Mouse (Mus musculus) midbrain, embryonic 11.5 days (tissue): ENCODE results near the gene Pacsin1. TPM values are rescaled to one million over a fixed set of nuclear protein-coding genes. Genes with fewer than 3 reads are reported as not detected.

Source experiments
- ATAC-seq: fragments of 200-750 bp; cut with Nextera tagmentation; 2 replicates; pipeline ENCODE4 v1.8.0; 2017; ENCODE audit warnings: moderate TSS enrichment, moderate library complexity; ENCODE audit not compliant: low FRiP score
- DNase-seq: peaks from one replicate; pipeline ENCODE4 v3.0.0; 2015; ENCODE audit warnings: low spot score; ENCODE audit errors: missing footprints
- H3K27ac ChIP-seq: fragments of 300-500 bp; sonication (generic); 2 replicates; pipeline ENCODE4 v1.5.1; 2014; ENCODE audit warnings: low read depth, low read length
- H3K27me3 ChIP-seq: fragments of 300-500 bp; sonication (generic); 2 replicates; pipeline ENCODE4 v1.6.1; 2014; ENCODE audit warnings: mild to moderate bottlenecking, low read length, moderate library complexity, mixed read lengths; ENCODE audit not compliant: control insufficient read depth, insufficient read depth
- H3K36me3 ChIP-seq: fragments of 300-500 bp; sonication (generic); 2 replicates; pipeline ENCODE4 v1.6.1; 2014; ENCODE audit warnings: mild to moderate bottlenecking, low read length, moderate library complexity, mixed read lengths; ENCODE audit not compliant: control insufficient read depth, insufficient read depth
- H3K4me1 ChIP-seq: fragments of 300-500 bp; sonication (generic); 2 replicates; pipeline ENCODE4 v1.6.1; 2014; ENCODE audit warnings: low read length; ENCODE audit not compliant: control insufficient read depth, insufficient read depth
- H3K4me2 ChIP-seq: fragments of 300-500 bp; sonication (generic); 2 replicates; pipeline ENCODE4 v1.6.1; 2014; ENCODE audit warnings: mild to moderate bottlenecking, moderate library complexity
- H3K4me3 ChIP-seq: fragments of 300-500 bp; sonication (generic); 2 replicates; pipeline ENCODE4 v1.5.1; 2014; ENCODE audit warnings: low read depth, low read length
- H3K9ac ChIP-seq: fragments of 300-500 bp; sonication (generic); 2 replicates; pipeline ENCODE4 v1.6.1; 2014; ENCODE audit warnings: low read length
- H3K9me3 ChIP-seq: fragments of 300-500 bp; sonication (generic); 2 replicates; pipeline ENCODE4 v1.6.1; 2016; ENCODE audit warnings: low read length; ENCODE audit not compliant: control insufficient read depth
- WGBS: fragments of 180-500 bp; shearing (Covaris S2); extraction: QIAGEN DNeasy Blood & Tissue Kit; methylation state at CpG from one replicate; pipeline ENCODE4 v1.1.7; 2014; 5-methylcytosine and 5-hydroxymethylcytosine counted together
- polyA plus RNA-seq: library from polyadenylated mRNA; unstranded; fragments of >200 nt; fragmentation: Nextera tagmentation; extraction: Ambion mirVana; gene quantifications from 2 replicates; pipeline ENCODE4 v1.2.1, GENCODE M21; 2014

The Pacsin1 gene
- polyA plus RNA-seq, 1 experiment from 2014 or later = 4.5 TPM

DNA sequence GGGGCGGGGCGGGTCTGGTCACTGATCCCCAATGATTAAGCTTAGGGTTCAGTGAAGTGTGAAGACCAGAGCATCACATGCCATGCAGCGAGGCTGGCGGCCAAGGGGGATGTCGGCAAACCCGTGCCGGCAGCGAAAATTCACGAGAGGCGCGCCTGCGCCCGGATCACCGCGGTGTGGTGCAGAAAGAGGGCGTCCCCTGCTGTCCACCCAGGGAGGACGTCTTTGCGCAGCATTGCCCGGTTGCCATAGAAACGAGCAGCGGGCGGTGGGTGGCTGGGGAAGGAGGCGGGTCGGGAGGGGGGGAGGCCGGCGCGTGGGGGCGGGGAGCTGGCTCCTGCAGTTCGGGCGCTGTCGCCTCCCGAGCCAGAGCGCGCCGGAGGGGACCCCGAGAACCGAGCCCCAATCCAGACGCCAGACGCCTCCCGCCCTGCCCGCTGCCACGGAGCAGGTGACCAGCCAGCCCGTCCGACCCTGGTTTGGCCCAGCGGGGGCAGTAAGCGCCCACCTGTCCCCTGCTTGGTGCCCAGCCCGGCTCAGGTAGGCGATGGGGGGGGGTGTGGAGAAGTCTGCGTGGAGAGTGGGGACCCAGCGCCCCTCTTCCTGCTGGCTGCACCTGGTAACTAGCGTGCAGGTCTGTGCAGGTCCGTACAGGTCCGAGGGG, 29.7 kb downstream of the Pacsin1 start:
- peak; percentile 95 for DNase-seq
- Histone ChIP-seq H3K9ac (peak overlapping the region; percentile 59), H3K4me1 (peaks cover 16% of the 10 kb centered on the region), H3K9me3 (no peaks in the 10 kb centered on the region), H3K36me3 (no peaks in the 10 kb centered on the region), H3K27ac (no peak overlapping the region), H3K27me3 (peaks cover 6% of the 10 kb centered on the region), H3K4me3 (peak overlapping the region; percentile 45), H3K4me2 (peak overlapping the region; percentile 94)
- WGBS = under 1% methylated on average over 44 of the region's 53 CpGs
- ATAC-seq = peak; percentile 78

DNA sequence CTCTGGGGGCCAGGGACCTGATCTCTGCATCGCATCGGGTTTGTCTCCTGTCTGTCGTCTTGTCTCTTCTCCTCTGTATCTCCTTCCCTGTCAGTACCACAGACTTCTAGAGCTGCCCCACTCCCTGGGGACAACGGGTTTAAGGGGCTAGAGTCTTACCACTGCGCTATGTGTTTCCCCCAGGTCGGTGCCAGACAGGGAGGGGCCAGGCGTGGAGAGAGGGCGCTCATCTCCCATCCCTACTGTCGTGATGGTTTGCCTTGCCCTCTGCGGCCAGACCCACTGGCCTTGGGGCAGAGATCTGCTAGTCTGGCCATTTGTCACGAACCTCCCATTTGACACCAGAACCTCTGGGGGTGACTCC, 30.2 kb downstream of the Pacsin1 start:
- Histone ChIP-seq H3K36me3 (no peaks in the 10 kb centered on the region), H3K4me2 (peak overlapping the region; percentile 94), H3K4me1 (peaks cover 16% of the 10 kb centered on the region), H3K4me3 (peak overlapping the region; percentile 45), H3K27me3 (peaks cover 6% of the 10 kb centered on the region), H3K9ac (peak overlapping the region; percentile 59), H3K9me3 (no peaks in the 10 kb centered on the region), H3K27ac (no peak overlapping the region)
- ATAC-seq (peak; percentile 43), DNase-seq (peak; percentile 87)
- WGBS = 4% methylated on average over 11 of the region's 11 CpGs

DNA sequence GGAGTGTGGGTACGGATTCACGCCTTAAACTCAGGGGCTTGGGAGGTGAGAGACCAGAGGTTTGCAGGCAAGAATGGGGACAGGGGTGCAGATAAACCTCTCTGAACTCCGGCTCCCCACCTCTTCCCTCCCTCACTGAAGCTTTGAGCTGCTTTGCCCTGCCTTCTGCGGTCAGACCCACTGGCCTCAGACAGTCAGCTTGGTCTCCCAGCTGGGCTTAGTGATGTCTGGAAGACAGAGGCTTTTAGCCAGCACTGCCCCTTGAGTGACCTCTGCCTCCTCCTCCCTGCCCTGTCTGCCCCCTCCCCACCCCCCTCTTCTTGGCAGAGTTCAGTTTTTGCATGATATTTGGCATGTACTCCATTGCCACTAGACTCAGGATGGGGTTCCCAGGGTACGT, 31.1 kb downstream of the Pacsin1 start:
- Histone ChIP-seq H3K27ac (no peak overlapping the region), H3K9me3 (no peaks in the 10 kb centered on the region), H3K4me1 (peaks cover 16% of the 10 kb centered on the region), H3K27me3 (peaks cover 6% of the 10 kb centered on the region), H3K4me3 (no peak overlapping the region), H3K36me3 (no peaks in the 10 kb centered on the region), H3K4me2 (peak overlapping the region; percentile 94; the same call in 1 of the 2 replicates), H3K9ac (no peak overlapping the region; the same call in 1 of the 2 replicates)
- ATAC-seq (no peak), DNase-seq (peak; percentile 85)
- 44% methylated on average over 5 of the region's 5 CpGs for WGBS

DNA sequence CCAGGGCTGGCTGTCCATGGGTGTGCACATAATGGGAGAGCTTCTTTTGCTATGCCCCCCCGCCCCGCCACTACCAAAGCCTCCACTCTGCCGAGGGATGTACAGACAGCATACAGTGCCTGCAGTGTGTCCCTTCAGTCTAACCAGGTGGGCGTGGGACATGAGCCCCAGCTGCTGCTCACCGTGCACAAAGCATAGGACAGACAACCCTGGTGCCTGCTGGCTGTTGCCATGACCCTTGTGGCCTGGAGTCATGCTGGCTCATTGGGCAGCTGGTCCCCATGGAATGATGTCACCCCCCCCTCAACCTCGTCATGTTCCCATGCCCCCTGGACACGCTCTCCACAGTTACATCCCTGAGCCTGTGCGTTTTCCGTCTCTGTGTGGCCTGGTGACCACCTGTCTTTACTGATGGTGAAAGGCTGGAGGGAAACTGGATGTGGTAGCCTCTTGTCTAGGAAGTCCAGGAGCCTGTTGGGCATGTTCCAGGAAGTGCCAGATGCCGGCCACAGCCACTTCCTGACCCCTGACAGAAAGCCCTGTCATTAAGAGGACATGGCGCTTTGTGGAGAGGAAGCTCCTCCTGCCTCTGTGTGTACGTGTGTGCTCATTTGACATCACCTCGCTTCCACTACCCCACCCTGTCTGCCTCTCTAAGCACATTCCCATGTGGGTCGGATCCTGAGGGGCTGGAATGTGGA, 35.8 kb downstream of the Pacsin1 start:
- WGBS = 79% methylated on average over 14 of the region's 14 CpGs

DNA sequence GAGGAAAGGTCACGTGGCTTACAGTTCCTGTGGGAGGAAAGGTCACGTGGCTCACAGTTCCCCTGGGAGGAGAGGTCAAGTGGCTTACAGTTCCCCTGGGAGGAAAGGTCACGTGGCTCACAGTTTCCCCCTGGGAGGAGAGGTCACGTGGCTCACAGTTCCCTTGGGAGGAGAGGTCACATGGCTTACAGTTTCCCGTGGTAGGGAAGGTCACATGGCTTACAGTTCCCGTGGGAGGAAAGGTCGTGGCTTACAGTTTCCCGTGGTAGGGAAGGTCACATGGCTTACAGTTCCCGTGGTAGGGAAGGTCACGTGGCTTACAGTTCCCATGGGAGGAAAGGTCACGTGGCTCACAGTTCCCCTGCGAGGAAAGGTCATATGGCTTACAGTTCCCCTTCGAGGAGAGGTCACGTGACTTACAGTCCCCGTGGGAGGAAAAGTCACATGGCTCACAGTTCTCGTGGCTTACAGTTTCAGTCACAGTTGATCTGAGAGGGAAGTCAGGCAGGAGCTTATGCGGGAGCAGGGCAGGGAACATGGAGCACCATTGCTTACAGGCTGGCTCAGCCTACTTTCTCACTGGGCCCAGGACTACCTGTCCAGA, 44.4 kb downstream of the Pacsin1 start:
- H3K27ac ChIP-seq = no peak overlapping the region
- no peak overlapping the region for H3K9ac ChIP-seq
- DNase-seq (peak; percentile 67), ATAC-seq (no peak)
- H3K4me1 ChIP-seq = 0 out of 2 replicates have a peak, but pooled peaks cover 4% of the 10 kb centered on the region
- no peaks in the 10 kb centered on the region for H3K27me3 ChIP-seq
- H3K36me3 ChIP-seq = no peaks in the 10 kb centered on the region
- no peak overlapping the region for H3K4me2 ChIP-seq
- WGBS = 88% methylated on average over 17 of the region's 17 CpGs
- H3K4me3 ChIP-seq = no peak overlapping the region
- no peaks in the 10 kb centered on the region for H3K9me3 ChIP-seq

More for the DNA sequence above, 35.8 kb downstream of the Pacsin1 start:
- H3K4me2 ChIP-seq = no peak overlapping the region
- no peak overlapping the region for H3K27ac ChIP-seq
- DNase-seq = peak; percentile 69
- ATAC-seq = no peak
- no peaks in the 10 kb centered on the region for H3K36me3 ChIP-seq
- H3K9me3 ChIP-seq = no peaks in the 10 kb centered on the region
- peaks cover 4% of the 10 kb centered on the region; the same call in 1 of the 2 replicates for H3K4me1 ChIP-seq
- H3K4me3 ChIP-seq = no peak overlapping the region
- H3K27me3 ChIP-seq = no peaks in the 10 kb centered on the region; the same call in 1 of the 2 replicates
- no peak overlapping the region for H3K9ac ChIP-seq

DNA sequence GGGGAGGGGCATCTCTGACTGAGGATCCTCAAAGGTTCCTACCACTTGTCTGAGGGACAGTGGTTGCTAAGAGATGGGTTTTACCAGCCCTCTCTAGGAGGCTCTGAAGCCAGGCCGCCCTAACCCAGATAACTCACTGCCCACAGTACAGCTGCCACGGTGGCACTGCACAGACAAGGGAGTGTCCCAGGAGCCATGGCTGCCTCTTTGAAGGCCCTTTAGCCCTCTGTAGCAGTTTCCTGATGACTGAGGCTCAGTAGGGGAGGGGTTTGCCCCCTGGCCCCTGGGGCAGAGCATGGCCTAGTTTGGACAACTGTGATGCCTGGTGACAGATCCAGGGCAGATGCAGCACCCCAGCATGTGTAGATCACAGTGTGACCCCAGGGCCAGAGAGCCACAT, 45.5 kb downstream of the Pacsin1 start:
- Histone ChIP-seq H3K4me3 (no peak overlapping the region), H3K27me3 (0 out of 2 replicates have a peak, but pooled peaks cover 4% of the 10 kb centered on the region), H3K4me1 (0 out of 2 replicates have a peak, but pooled peaks cover 4% of the 10 kb centered on the region), H3K9ac (no peak overlapping the region), H3K9me3 (no peaks in the 10 kb centered on the region), H3K27ac (no peak overlapping the region), H3K4me2 (no peak overlapping the region), H3K36me3 (no peaks in the 10 kb centered on the region)
- 60% methylated on average over 2 of the region's 2 CpGs for WGBS
- DNase-seq (peak; percentile 76), ATAC-seq (no peak)

DNA sequence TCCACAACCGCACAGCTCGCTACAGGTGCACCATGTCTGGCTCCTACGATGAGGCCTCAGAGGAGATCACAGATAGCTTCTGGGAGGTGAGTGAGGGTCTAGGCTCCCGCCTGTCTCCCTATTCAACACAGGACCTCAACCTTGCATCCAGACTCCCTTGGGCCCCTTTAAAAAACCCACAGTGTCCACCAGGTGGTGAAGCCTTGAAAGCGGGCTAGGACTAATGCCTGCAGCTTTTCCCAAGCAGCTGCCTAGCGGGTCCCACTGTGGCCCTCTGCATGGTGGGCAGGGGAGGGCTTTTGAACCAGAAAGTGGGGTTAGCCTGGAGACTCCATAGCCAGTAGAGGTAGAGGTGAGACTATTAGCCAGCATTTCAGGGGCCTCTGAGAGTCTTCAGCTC, 46.5 kb downstream of the Pacsin1 start:
- Histone ChIP-seq H3K4me1 (0 out of 2 replicates have a peak, but pooled peaks cover 4% of the 10 kb centered on the region), H3K27me3 (peaks cover 10% of the 10 kb centered on the region), H3K27ac (no peak overlapping the region), H3K36me3 (no peaks in the 10 kb centered on the region), H3K4me2 (no peak overlapping the region), H3K9ac (no peak overlapping the region), H3K9me3 (no peaks in the 10 kb centered on the region), H3K4me3 (no peak overlapping the region)
- 76% methylated on average over 6 of the region's 6 CpGs for WGBS
- no peak for ATAC-seq
- peak; percentile 88 for DNase-seq

DNA sequence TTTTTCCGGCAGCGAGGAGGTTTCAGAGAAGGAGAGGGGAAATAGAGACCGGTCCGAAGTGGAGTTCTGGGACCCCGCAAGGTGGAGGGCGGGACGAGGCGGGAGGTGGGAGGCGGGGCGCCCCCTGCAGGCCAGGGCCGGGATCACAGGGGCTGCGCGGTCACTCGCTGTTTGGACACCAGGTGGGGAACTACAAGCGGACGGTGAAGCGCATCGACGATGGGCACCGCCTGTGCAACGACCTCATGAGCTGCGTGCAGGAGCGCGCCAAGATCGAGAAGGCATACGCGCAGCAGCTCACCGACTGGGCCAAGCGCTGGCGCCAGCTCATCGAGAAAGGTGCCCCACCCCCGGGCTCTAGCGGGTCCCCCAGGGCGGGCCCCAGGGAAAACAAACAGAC, 47.2 kb downstream of the Pacsin1 start:
- Histone ChIP-seq H3K4me2 (peak overlapping the region; percentile 50), H3K9ac (peak overlapping the region; percentile 53; the same call in 1 of the 2 replicates), H3K4me3 (peak overlapping the region; percentile 19), H3K36me3 (no peaks in the 10 kb centered on the region), H3K27ac (no peak overlapping the region), H3K27me3 (peaks cover 15% of the 10 kb centered on the region), H3K9me3 (no peaks in the 10 kb centered on the region), H3K4me1 (0 out of 2 replicates have a peak, but pooled peaks cover 4% of the 10 kb centered on the region)
- 2% methylated on average over 34 of the region's 34 CpGs for WGBS
- DNase-seq = peak; percentile 97
- ATAC-seq = peak; percentile 67; the same call in 1 of the 2 replicates
